Mouse (Mus musculus) forebrain, embryonic 11.5 days (tissue): ENCODE measurements around the gene Lsp1. TPM values are rescaled to one million over a fixed set of nuclear protein-coding genes. Genes with fewer than 3 reads are reported as not detected.

Experiments
- ATAC-seq: fragments of 200-750 bp; cut with Nextera tagmentation; replicated peaks from 2 replicates; pipeline ENCODE4 v1.8.0; 2017; ENCODE audit warnings: moderate TSS enrichment; ENCODE audit not compliant: low FRiP score
- DNase-seq: peaks from one replicate; pipeline ENCODE4 v3.0.0-alpha.2; 2017; ENCODE audit warnings: low spot score
- H3K27ac ChIP-seq: fragments of 300-500 bp; sonication (generic); 2 replicates; pipeline ENCODE4 v1.5.1; 2014; ENCODE audit warnings: low read depth, low read length
- H3K27me3 ChIP-seq: fragments of 300-500 bp; sonication (generic); 2 replicates; pipeline ENCODE4 v1.6.1; 2014; ENCODE audit warnings: mild to moderate bottlenecking, low read length, mixed read lengths; ENCODE audit not compliant: control insufficient read depth, insufficient read depth
- H3K36me3 ChIP-seq: fragments of 300-500 bp; sonication (generic); 2 replicates; pipeline ENCODE4 v1.6.1; 2014; ENCODE audit warnings: mild to moderate bottlenecking, low read length, moderate library complexity, mixed read lengths; ENCODE audit not compliant: control insufficient read depth, insufficient read depth
- H3K4me1 ChIP-seq: fragments of 300-500 bp; sonication (generic); replicated peaks from 2 replicates; pipeline ENCODE4 v1.6.1; 2014; ENCODE audit warnings: low read length, mixed read lengths; ENCODE audit not compliant: control insufficient read depth, insufficient read depth
- H3K4me2 ChIP-seq: fragments of 300-500 bp; sonication (generic); 2 replicates; pipeline ENCODE4 v1.6.1; 2014; ENCODE audit warnings: low read depth, mild to moderate bottlenecking, low read length, moderate library complexity, mixed read lengths; ENCODE audit not compliant: severe bottlenecking
- H3K4me3 ChIP-seq: fragments of 300-500 bp; sonication (generic); 2 replicates; pipeline ENCODE4 v1.5.1; 2014; ENCODE audit warnings: low read depth, low read length
- H3K9ac ChIP-seq: fragments of 300-500 bp; sonication (generic); 2 replicates; pipeline ENCODE4 v1.6.1; 2014; ENCODE audit warnings: low read length
- H3K9me3 ChIP-seq: fragments of 300-500 bp; sonication (generic); 2 replicates; pipeline ENCODE4 v1.6.1; 2016; ENCODE audit warnings: low read length, mixed read lengths; ENCODE audit not compliant: control insufficient read depth
- WGBS: fragments of 180-500 bp; shearing (Covaris S2); extraction: QIAGEN DNeasy Blood & Tissue Kit; methylation state at CpG from one replicate; pipeline ENCODE4 v1.1.7; 2014; 5-methylcytosine and 5-hydroxymethylcytosine counted together
- polyA plus RNA-seq: library from polyadenylated mRNA; unstranded; fragments of >200 nt; fragmentation: Nextera tagmentation; extraction: Ambion mirVana; gene quantifications from 2 replicates; pipeline ENCODE4 v1.2.1, GENCODE M21; 2014

Gene Lsp1
- polyA plus RNA-seq, 1 experiment from 2014 or later, result 9.8 TPM

GRCm38 (mm10) chr7:142462190-142462589, 1.6 kb downstream of the Lsp1 start:
- ATAC-seq (no peak), DNase-seq (peak; percentile 42)
- no peak overlapping the region for H3K27ac ChIP-seq
- WGBS, result 93% methylated on average over 6 of the region's 6 CpGs
- no peaks in the 10 kb centered on the region for H3K9me3 ChIP-seq
- H3K4me3 ChIP-seq, result no peak overlapping the region
- no peaks in the 10 kb centered on the region for H3K36me3 ChIP-seq
- H3K4me2 ChIP-seq, result no peak overlapping the region
- H3K27me3 ChIP-seq, result no peaks in the 10 kb centered on the region
- H3K4me1 ChIP-seq, result no peaks in the 10 kb centered on the region
- H3K9ac ChIP-seq, result no peak overlapping the region

GRCm38 (mm10) chr7:142462594-142463078, 2.0 kb downstream of the Lsp1 start:
- H3K36me3 ChIP-seq, result no peaks in the 10 kb centered on the region
- H3K4me1 ChIP-seq, result no peaks in the 10 kb centered on the region
- no peak overlapping the region for H3K27ac ChIP-seq
- ATAC-seq (no peak), DNase-seq (peak; percentile 22)
- no peaks in the 10 kb centered on the region for H3K27me3 ChIP-seq
- H3K9me3 ChIP-seq, result no peaks in the 10 kb centered on the region
- H3K9ac ChIP-seq, result no peak overlapping the region
- H3K4me2 ChIP-seq, result no peak overlapping the region
- no peak overlapping the region for H3K4me3 ChIP-seq
- WGBS, result 64% methylated on average over 4 of the region's 4 CpGs

DNA sequence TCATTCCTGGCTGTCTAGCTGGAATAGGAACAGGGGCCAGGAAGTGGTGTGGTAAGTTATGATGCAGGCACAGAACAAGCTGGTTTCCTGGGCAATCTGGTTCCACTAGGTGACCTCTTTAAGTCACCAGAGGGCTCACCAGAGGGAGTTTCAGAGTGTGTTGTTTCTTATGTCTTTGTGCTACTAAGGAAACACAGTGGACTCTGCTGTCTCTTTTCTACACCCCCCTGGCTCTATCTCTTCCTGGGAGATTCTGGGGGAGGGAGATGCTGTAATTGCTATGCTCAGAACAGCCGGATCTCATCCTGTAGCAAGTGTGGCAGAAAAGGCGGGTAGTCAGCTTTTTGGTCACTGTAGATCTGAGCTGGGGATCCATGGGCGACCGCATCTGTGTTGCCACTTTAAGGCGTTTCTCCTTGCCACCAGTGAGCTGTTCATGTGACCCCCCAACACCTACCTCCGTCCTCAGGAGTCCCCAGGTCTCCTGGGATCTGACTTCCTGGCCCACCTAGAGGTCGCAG, 9.6 kb downstream of the Lsp1 start:
- ATAC-seq, result no peak
- DNase-seq, result peak; percentile 30
- no peaks in the 10 kb centered on the region for H3K36me3 ChIP-seq
- no peaks in the 10 kb centered on the region for H3K9me3 ChIP-seq
- no peak overlapping the region for H3K4me2 ChIP-seq
- peaks cover 11% of the 10 kb centered on the region; the same call in 1 of the 2 replicates for H3K4me1 ChIP-seq
- H3K9ac ChIP-seq, result no peak overlapping the region
- no peak overlapping the region for H3K4me3 ChIP-seq
- no peaks in the 10 kb centered on the region for H3K27me3 ChIP-seq
- no peak overlapping the region for H3K27ac ChIP-seq
- WGBS, result 92% methylated on average over 7 of the region's 7 CpGs

DNA sequence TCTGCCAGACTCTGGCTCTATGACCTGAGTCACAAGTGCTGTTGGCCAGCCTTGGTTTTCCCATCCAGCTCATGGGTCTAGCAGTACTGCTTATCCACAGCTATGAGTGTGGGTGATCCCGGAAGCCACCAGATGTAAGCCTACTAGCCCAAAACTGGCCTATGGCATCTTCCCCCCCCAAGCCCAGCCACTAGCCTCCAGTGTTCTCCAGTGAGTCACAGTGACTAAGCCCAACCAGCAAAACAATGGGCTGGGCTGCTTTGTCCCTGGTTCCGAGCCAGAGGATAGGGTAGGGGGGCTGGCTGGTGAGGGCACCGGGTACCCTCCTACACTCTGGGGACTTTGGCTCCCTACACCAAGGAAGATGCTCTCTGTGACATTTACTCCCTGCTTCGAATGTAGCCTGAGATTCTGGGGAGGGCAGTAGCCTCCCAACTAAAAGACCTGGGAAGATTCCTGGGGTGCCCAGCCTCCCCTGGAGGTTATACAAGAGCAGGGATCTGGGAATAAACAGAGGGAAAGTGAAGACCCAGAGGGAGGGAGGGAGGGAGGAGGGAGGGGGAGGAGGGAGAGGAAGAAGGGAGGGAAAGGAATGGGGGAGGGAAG, 10.3 kb downstream of the Lsp1 start:
- H3K9ac ChIP-seq, result no peak overlapping the region
- H3K4me2 ChIP-seq, result no peak overlapping the region
- no peaks in the 10 kb centered on the region for H3K9me3 ChIP-seq
- DNase-seq (peak; percentile 65), ATAC-seq (no peak)
- H3K4me3 ChIP-seq, result no peak overlapping the region
- WGBS, result 27% methylated on average over 4 of the region's 4 CpGs
- no peaks in the 10 kb centered on the region for H3K27me3 ChIP-seq
- H3K36me3 ChIP-seq, result no peaks in the 10 kb centered on the region
- H3K4me1 ChIP-seq, result peaks cover 11% of the 10 kb centered on the region; the same call in 1 of the 2 replicates
- no peak overlapping the region for H3K27ac ChIP-seq

DNA sequence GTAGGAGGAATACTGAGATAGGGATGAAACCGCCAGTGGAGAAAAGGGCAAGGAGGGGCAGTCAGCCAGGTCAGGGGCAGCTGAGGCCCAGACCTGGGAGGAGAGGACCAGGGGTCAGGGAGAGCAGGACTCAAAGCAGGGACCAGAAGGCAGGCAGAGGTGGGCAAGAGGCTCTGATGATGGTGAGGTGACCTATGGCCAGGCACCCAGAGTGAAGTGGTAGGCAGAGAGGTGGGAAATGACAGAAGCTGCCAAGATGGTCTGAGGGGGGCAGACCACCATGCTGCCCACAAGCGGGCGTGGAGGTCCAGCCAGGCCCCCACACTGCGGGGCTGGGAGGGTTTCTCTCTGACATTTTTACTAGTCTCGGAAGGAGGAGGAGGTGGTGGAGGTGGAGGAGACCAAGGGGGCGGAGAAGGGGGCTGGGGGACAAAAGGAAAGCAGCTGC, 10.8 kb downstream of the Lsp1 start:
- Histone ChIP-seq H3K27me3 (no peaks in the 10 kb centered on the region), H3K27ac (0 out of 2 replicates have a peak overlapping the region, but pooled peaks have one; percentile 12), H3K4me3 (no peak overlapping the region), H3K36me3 (no peaks in the 10 kb centered on the region), H3K9ac (peak overlapping the region; percentile 37; the same call in 1 of the 2 replicates), H3K4me1 (peaks cover 11% of the 10 kb centered on the region; the same call in 1 of the 2 replicates), H3K4me2 (no peak overlapping the region), H3K9me3 (no peaks in the 10 kb centered on the region)
- DNase-seq (peak; percentile 52), ATAC-seq (no peak)
- WGBS, result 32% methylated on average over 6 of the region's 6 CpGs

- DNase-seq (peak; percentile 54), ATAC-seq (no peak)
- Histone ChIP-seq H3K9me3 (no peaks in the 10 kb centered on the region), H3K4me2 (no peak overlapping the region), H3K27me3 (no peaks in the 10 kb centered on the region), H3K4me1 (peaks cover 11% of the 10 kb centered on the region; the same call in 1 of the 2 replicates), H3K9ac (peak overlapping the region; percentile 37; the same call in 1 of the 2 replicates), H3K4me3 (no peak overlapping the region), H3K27ac (0 out of 2 replicates have a peak overlapping the region, but pooled peaks have one; percentile 12), H3K36me3 (no peaks in the 10 kb centered on the region)
- 42% methylated on average over 15 of the region's 15 CpGs for WGBS
These were observed 11.4 kb downstream of the Lsp1 start for GRCm38 (mm10) chr7:142471884-142472570.

GRCm38 (mm10) chr7:142472936-142473335, 12.3 kb downstream of the Lsp1 start:
- H3K4me2 ChIP-seq, result no peak overlapping the region
- no peak overlapping the region for H3K9ac ChIP-seq
- DNase-seq, result no peak
- peaks cover 11% of the 10 kb centered on the region; the same call in 1 of the 2 replicates for H3K4me1 ChIP-seq
- WGBS, result 88% methylated on average over 4 of the region's 4 CpGs
- H3K9me3 ChIP-seq, result no peaks in the 10 kb centered on the region
- no peak overlapping the region for H3K4me3 ChIP-seq
- ATAC-seq, result no peak
- no peak overlapping the region for H3K27ac ChIP-seq
- no peaks in the 10 kb centered on the region for H3K27me3 ChIP-seq
- H3K36me3 ChIP-seq, result no peaks in the 10 kb centered on the region

DNA sequence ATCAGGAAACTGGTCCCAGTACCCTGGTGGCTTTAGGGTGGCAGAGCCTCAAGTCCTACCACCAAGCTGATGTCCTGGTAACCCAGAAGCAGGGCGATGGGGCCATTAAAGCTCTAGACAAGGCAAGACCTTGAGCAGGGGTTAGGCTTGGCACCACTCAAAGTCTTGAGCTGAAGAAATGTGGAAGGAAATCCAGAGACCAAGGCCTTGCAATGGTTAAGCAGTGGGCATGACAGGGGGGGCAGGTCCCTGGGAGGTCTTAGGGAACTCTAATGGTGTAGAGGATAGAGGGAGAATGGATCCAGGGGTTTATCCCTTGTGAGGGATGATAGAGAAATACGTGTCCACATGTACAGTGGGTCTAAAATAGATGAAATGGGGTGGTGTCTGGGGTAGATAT, 12.9 kb downstream of the Lsp1 start:
- peaks cover 11% of the 10 kb centered on the region; the same call in 1 of the 2 replicates for H3K4me1 ChIP-seq

More for the DNA sequence above, 12.9 kb downstream of the Lsp1 start:
- H3K27me3 ChIP-seq, result no peaks in the 10 kb centered on the region
- no peak overlapping the region for H3K4me3 ChIP-seq
- WGBS, result 88% methylated on average over 2 of the region's 2 CpGs
- H3K4me2 ChIP-seq, result no peak overlapping the region
- no peak overlapping the region for H3K27ac ChIP-seq
- H3K9ac ChIP-seq, result no peak overlapping the region
- no peak for ATAC-seq
- no peaks in the 10 kb centered on the region for H3K36me3 ChIP-seq
- H3K9me3 ChIP-seq, result no peaks in the 10 kb centered on the region
- no peak for DNase-seq
